Mouse (Mus musculus) spleen, postnatal 10 days (tissue): ENCODE data around the gene Gm10642.

Experiments
- DNase-seq, 2 experiments: peaks; one replicate each; pipeline ENCODE4 v3.0.0; 2021 to 2022; ENCODE audit warnings: low spot score in 2 of 2

The Gm10642 gene

GRCm38 (mm10) chr9:70671772-70672579 lies 15.9 kb downstream of the Gm10642 start:
- DNase-seq = no peak

DNA sequence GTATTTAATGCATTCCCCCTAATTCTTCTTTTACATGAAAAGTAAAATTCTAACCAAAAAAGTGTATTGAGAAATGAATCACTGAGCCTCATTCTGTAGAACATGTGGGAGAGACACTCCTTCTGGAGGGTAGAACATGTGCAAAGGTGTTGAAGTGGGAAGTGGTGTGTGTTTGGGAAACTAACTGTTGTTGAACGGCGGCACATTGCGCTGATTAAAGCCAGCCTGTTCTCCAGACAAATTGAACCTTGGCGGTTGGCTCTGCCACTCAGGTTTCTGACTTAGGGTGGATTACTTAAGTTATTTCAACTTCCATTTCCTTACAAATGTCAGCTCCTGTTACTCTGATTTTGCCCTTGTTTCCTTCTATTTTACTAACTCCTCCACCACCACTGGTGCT lies 17.6 kb downstream of the Gm10642 start:
- no peak for DNase-seq

DNA sequence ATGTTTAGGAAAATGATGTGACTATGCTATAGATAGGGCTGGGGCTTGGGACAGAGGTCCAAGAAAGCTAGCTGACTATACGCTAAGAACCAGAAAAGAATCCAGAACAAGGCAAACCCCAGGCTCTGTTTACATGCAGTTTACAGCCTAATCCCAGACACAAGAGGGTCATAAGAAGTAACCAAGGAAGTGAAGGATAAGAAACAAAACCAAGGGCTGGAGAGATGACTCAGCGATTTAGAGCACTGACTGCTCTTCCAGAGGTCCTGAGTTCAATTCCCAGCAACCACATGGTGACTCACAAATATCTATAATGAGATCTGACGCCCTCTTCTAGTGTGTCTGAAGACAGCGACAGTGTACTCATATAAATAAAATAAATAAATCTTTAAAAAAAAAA lies 19.1 kb downstream of the Gm10642 start:
- DNase-seq = no peak

DNA sequence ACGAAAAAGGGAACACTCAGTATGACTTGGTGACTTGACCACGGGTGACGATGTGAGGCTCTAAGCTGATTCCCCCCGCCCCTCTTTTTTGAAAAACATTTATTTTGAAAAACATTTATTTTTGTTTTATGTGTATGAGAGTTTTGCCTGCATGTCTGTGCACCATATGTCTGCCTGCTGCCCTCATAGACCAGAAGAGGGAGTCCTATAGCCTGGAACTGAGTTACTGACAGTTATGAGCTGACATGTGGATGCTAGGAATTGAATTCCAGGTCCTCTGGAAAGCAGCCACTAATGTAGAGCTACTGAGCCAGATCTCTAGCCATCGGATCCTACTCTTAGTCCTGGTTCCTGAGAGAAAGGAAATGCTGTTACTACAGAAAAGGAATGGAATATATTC lies 19.9 kb downstream of the Gm10642 start:
- no peak for DNase-seq

- DNase-seq = peak; percentile 98 to 99
Observed at GRCm38 (mm10) chr9:70678682-70679131, 22.7 kb downstream of the Gm10642 start, which contains the start of gene Adam10. Gene Adam10 (plus strand): TSS chr9:70678997.

- DNase-seq = peak; percentile 73 to 74
Observed at GRCm38 (mm10) chr9:70679132-70680091, 23.4 kb downstream of the Gm10642 start.

GRCm38 (mm10) chr9:70682202-70682601 lies 26.2 kb downstream of the Gm10642 start:
- no peak for DNase-seq

GRCm38 (mm10) chr9:70688301-70688968 lies 32.4 kb downstream of the Gm10642 start:
- no peak for DNase-seq

- no peak for DNase-seq
Observed at GRCm38 (mm10) chr9:70689926-70690325, 33.9 kb downstream of the Gm10642 start.

- no peak for DNase-seq
Observed at GRCm38 (mm10) chr9:70690579-70690978, 34.5 kb downstream of the Gm10642 start.

GRCm38 (mm10) chr9:70691772-70692693 lies 36.0 kb downstream of the Gm10642 start:
- DNase-seq = no peak

GRCm38 (mm10) chr9:70695723-70696122 lies 39.7 kb downstream of the Gm10642 start:
- no peak for DNase-seq

- DNase-seq = no peak
Observed at GRCm38 (mm10) chr9:70698090-70698489, 42.0 kb downstream of the Gm10642 start.

- no peak for DNase-seq
Observed at GRCm38 (mm10) chr9:70703597-70704203, 47.6 kb downstream of the Gm10642 start.

GRCm38 (mm10) chr9:70706444-70706843 lies 50.4 kb downstream of the Gm10642 start:
- DNase-seq = no peak
